Mouse (Mus musculus): ENCODE data around the gene Ccno. TPM values are rescaled to one million over a fixed set of nuclear protein-coding genes. Genes with fewer than 3 reads are reported as not detected.
"Not testable (repeated sequence)": the region's sequence is repeated elsewhere in the genome, so short reads cannot be mapped to it uniquely, and the experiment has no call there.

Ccno gene
- total RNA-seq, 2 experiments from 2014 or later: 4.8 to 5.3 TPM

GRCm38 (mm10) chr13:113000090-113000489 lies 12.5 kb downstream of the Ccno start:
- no peak for DNase-seq (ENCODE audit: low spot score in 2 of 2)

GRCm38 (mm10) chr13:113000576-113001318 lies 13.1 kb downstream of the Ccno start:
- DNase-seq (ENCODE audit: low spot score in 2 of 2): no peak

- DNase-seq (ENCODE audit: low spot score in 2 of 2): no peak
These were observed 25.1 kb downstream of the Ccno start for GRCm38 (mm10) chr13:113012683-113013082.

- DNase-seq (ENCODE audit: low spot score in 2 of 2): not testable (repeated sequence)
These were observed 25.8 kb downstream of the Ccno start for GRCm38 (mm10) chr13:113013174-113013953.

- no peak for DNase-seq (ENCODE audit: low spot score in 2 of 2)
These were observed 33.9 kb downstream of the Ccno start for GRCm38 (mm10) chr13:113021521-113021920.

- no peak for DNase-seq (ENCODE audit: low spot score in 2 of 2)
These were observed 34.9 kb downstream of the Ccno start for GRCm38 (mm10) chr13:113022467-113022866.

- DNase-seq (ENCODE audit: low spot score in 2 of 2): no peak
These were observed 35.9 kb downstream of the Ccno start for GRCm38 (mm10) chr13:113023274-113024143.

- DNase-seq (ENCODE audit: low spot score in 2 of 2): no peak
These were observed 43.7 kb downstream of the Ccno start for GRCm38 (mm10) chr13:113031351-113031750.

- peak in 1 of 2 experiments; percentile 47 for DNase-seq (ENCODE audit: low spot score in 2 of 2)
These were observed 44.4 kb downstream of the Ccno start for GRCm38 (mm10) chr13:113031792-113032571.

GRCm38 (mm10) chr13:113032831-113033230 lies 45.2 kb downstream of the Ccno start:
- DNase-seq (ENCODE audit: low spot score in 2 of 2): no peak

GRCm38 (mm10) chr13:113034271-113034886 lies 46.8 kb downstream of the Ccno start:
- no peak for DNase-seq (ENCODE audit: low spot score in 2 of 2)

GRCm38 (mm10) chr13:113034950-113035421 lies 47.4 kb downstream of the Ccno start, which contains the start of gene Cdc20b:
Gene Cdc20b, plus strand, starts transcription at chr13:113035111.
- peak; percentile 14 to 47 for DNase-seq (ENCODE audit: low spot score in 2 of 2)

- DNase-seq (ENCODE audit: low spot score in 2 of 2): peak; percentile 59 to 87
These were observed 48.2 kb downstream of the Ccno start for GRCm38 (mm10) chr13:113035852-113036251.

Small RNAs within 50 kb of the gene (microRNA-seq; reads per million reads assigned to microRNA genes)
- gene Mir449a (71.3 to 78.0 reads per million in 2 experiments), gene Mir449b (0 reads per million in 2 experiments), gene Mir449c (0 to 0.49 reads per million in 2 experiments)

Other genes starting within 250 kb of the Ccno start
- gene Plpp1, start 187.0 kb upstream of the Ccno start, total RNA-seq (2021): 10 to 100 TPM; 25.7 to 27.7 TPM
- gene Mtrex, start 60.4 kb upstream of the Ccno start, total RNA-seq (2021): 10 to 100 TPM; 45.4 to 47.2 TPM
- gene Dhx29, start 60.3 kb upstream of the Ccno start, total RNA-seq (2021): 10 to 100 TPM; 25.2 to 26.4 TPM
- gene Mcidas, start 6.0 kb downstream of the Ccno start, total RNA-seq (2021): under 1 TPM; 0.36 to 0.52 TPM
- not detected for gene Cdc20b, start 47.3 kb downstream of the Ccno start, total RNA-seq (2021)
- 1 to 10 TPM; 3.9 to 5.0 TPM for gene Gpx8, start 58.6 kb downstream of the Ccno start, total RNA-seq (2021)
- not detected for gene Gzma, start 113.2 kb downstream of the Ccno start, total RNA-seq (2021)
- gene Esm1, start 221.9 kb downstream of the Ccno start, total RNA-seq (2021): not detected
- gene Gzmk, start 238.1 kb downstream of the Ccno start, total RNA-seq (2021): under 1 TPM in 1 of 2 experiments, not detected in 1; 0.66 TPM